Mouse (Mus musculus): ENCODE measurements at regions not wholly inside any gene's neighbourhood (a gene's known extent, or its start where the extent isn't known, plus 50 kb on each side); places are given as distances from the start of the nearest gene placed in this dataset.

GRCm38 (mm10) chr11:52655720-52656474 is 108.5 kb upstream of the Fstl4 start:
- Histone ChIP-seq H3K9ac (replicated peaks; ENCODE audit: low read depth, low read length) (no peak overlapping the region), H3K4me2 (ENCODE audit: low read depth, low read length) (no peak overlapping the region), H3K4me1 (ENCODE audit: control insufficient read depth, insufficient read depth) (no peaks in the 10 kb centered on the region), H3K4me3 (ENCODE audit: low read depth, low read length) (no peak overlapping the region), H3K36me3 (replicated peaks; ENCODE audit: control insufficient read depth, insufficient read depth, low read length) (no peaks in the 10 kb centered on the region), H3K27ac (ENCODE audit: low read depth) (no peak overlapping the region), H3K9me3 (replicated peaks; ENCODE audit: control insufficient read depth, low read length) (no peaks in the 10 kb centered on the region), H3K27me3 (ENCODE audit: control insufficient read depth, insufficient read depth, low read length) (no peaks in the 10 kb centered on the region)
- 67% methylated on average over 2 of the region's 2 CpGs for WGBS
- ATAC-seq (ENCODE audit: insufficient read depth, low read depth), result no peak
- DNase-seq (ENCODE audit: low spot score), result no peak
- TF ChIP-seq EP300 (IDR thresholded peaks at IDR 0.05; ENCODE audit: low read depth) (no peak), CTCF (IDR thresholded peaks at IDR 0.05; ENCODE audit: low read depth) (no peak)

GRCm38 (mm10) chr11:52661234-52661633 is 103.2 kb upstream of the Fstl4 start:
- Histone ChIP-seq H3K9ac (replicated peaks; ENCODE audit: low read depth, low read length) (no peak overlapping the region), H3K4me2 (ENCODE audit: low read depth, low read length) (no peak overlapping the region), H3K27me3 (ENCODE audit: control insufficient read depth, insufficient read depth, low read length) (no peaks in the 10 kb centered on the region), H3K36me3 (replicated peaks; ENCODE audit: control insufficient read depth, insufficient read depth, low read length) (no peaks in the 10 kb centered on the region), H3K4me3 (ENCODE audit: low read depth, low read length) (no peak overlapping the region), H3K9me3 (replicated peaks; ENCODE audit: control insufficient read depth, low read length) (no peaks in the 10 kb centered on the region), H3K4me1 (ENCODE audit: control insufficient read depth, insufficient read depth) (no peaks in the 10 kb centered on the region), H3K27ac (ENCODE audit: low read depth) (no peak overlapping the region)
- 83% methylated on average over 12 of the region's 12 CpGs for whole genome bisulfite sequencing
- DNase-seq (ENCODE audit: low spot score) (no peak), ATAC-seq (ENCODE audit: insufficient read depth, low read depth) (no peak)
- TF ChIP-seq EP300 (IDR thresholded peaks at IDR 0.05; ENCODE audit: low read depth) (no peak), CTCF (IDR thresholded peaks at IDR 0.05; ENCODE audit: low read depth) (no peak)

GRCm38 (mm10) chr11:52661894-52662593 is 102.4 kb upstream of the Fstl4 start:
- no peak for TF ChIP-seq CTCF (IDR thresholded peaks at IDR 0.05; ENCODE audit: low read depth)
- no peak for TF ChIP-seq EP300 (IDR thresholded peaks at IDR 0.05; ENCODE audit: low read depth)

GRCm38 (mm10) chr11:52665343-52665742 is 99.1 kb upstream of the Fstl4 start:
- no peak for DNase-seq (ENCODE audit: low spot score)
- Histone ChIP-seq H3K4me2 (ENCODE audit: low read depth, low read length) (no peak overlapping the region), H3K4me3 (ENCODE audit: low read depth, low read length) (no peak overlapping the region), H3K9ac (replicated peaks; ENCODE audit: low read depth, low read length) (no peak overlapping the region), H3K27ac (ENCODE audit: low read depth) (no peak overlapping the region), H3K27me3 (ENCODE audit: control insufficient read depth, insufficient read depth, low read length) (no peaks in the 10 kb centered on the region), H3K4me1 (ENCODE audit: control insufficient read depth, insufficient read depth) (no peaks in the 10 kb centered on the region), H3K36me3 (replicated peaks; ENCODE audit: control insufficient read depth, insufficient read depth, low read length) (no peaks in the 10 kb centered on the region), H3K9me3 (replicated peaks; ENCODE audit: control insufficient read depth, low read length) (no peaks in the 10 kb centered on the region)
- no peak for TF ChIP-seq EP300 (IDR thresholded peaks at IDR 0.05; ENCODE audit: low read depth)
- TF ChIP-seq CTCF (IDR thresholded peaks at IDR 0.05; ENCODE audit: low read depth), result no peak
- WGBS, result 67% methylated on average over 1 of the region's 1 CpGs
- no peak for ATAC-seq (ENCODE audit: insufficient read depth, low read depth)

More at GRCm38 (mm10) chr11:52661894-52662593, 102.4 kb upstream of the Fstl4 start:
- no peaks in the 10 kb centered on the region for H3K36me3 ChIP-seq (replicated peaks; ENCODE audit: control insufficient read depth, insufficient read depth, low read length)
- no peak for DNase-seq (ENCODE audit: low spot score)
- no peak overlapping the region for H3K4me2 ChIP-seq (ENCODE audit: low read depth, low read length)
- H3K4me1 ChIP-seq (ENCODE audit: control insufficient read depth, insufficient read depth), result no peaks in the 10 kb centered on the region
- no peak for ATAC-seq (ENCODE audit: insufficient read depth, low read depth)
- H3K27ac ChIP-seq (ENCODE audit: low read depth), result no peak overlapping the region
- 78% methylated on average over 15 of the region's 15 CpGs for WGBS
- no peaks in the 10 kb centered on the region for H3K27me3 ChIP-seq (ENCODE audit: control insufficient read depth, insufficient read depth, low read length)
- H3K4me3 ChIP-seq (ENCODE audit: low read depth, low read length), result no peak overlapping the region
- H3K9ac ChIP-seq (replicated peaks; ENCODE audit: low read depth, low read length), result no peak overlapping the region
- no peaks in the 10 kb centered on the region for H3K9me3 ChIP-seq (replicated peaks; ENCODE audit: control insufficient read depth, low read length)

- no peak for ATAC-seq (ENCODE audit: insufficient read depth, low read depth)
- no peaks in the 10 kb centered on the region for H3K9me3 ChIP-seq (replicated peaks; ENCODE audit: control insufficient read depth, low read length)
- TF ChIP-seq EP300 (IDR thresholded peaks at IDR 0.05; ENCODE audit: low read depth) (no peak), CTCF (IDR thresholded peaks at IDR 0.05; ENCODE audit: low read depth) (no peak)
- no peaks in the 10 kb centered on the region for H3K27me3 ChIP-seq (ENCODE audit: control insufficient read depth, insufficient read depth, low read length)
- H3K27ac ChIP-seq (ENCODE audit: low read depth), result no peak overlapping the region
- no peak overlapping the region for H3K9ac ChIP-seq (replicated peaks; ENCODE audit: low read depth, low read length)
- H3K4me1 ChIP-seq (ENCODE audit: control insufficient read depth, insufficient read depth), result no peaks in the 10 kb centered on the region
- H3K4me2 ChIP-seq (ENCODE audit: low read depth, low read length), result no peak overlapping the region
- DNase-seq (ENCODE audit: low spot score), result no peak
- no peak overlapping the region for H3K4me3 ChIP-seq (ENCODE audit: low read depth, low read length)
- 61% methylated on average over 6 of the region's 6 CpGs for whole genome bisulfite sequencing
- H3K36me3 ChIP-seq (replicated peaks; ENCODE audit: control insufficient read depth, insufficient read depth, low read length), result no peaks in the 10 kb centered on the region
Observed at GRCm38 (mm10) chr11:52675022-52675421, 89.4 kb upstream of the Fstl4 start.
